Mouse (Mus musculus) olfactory bulb, adult 2 months (tissue): ENCODE measurements at regions not wholly inside any gene's neighbourhood (a gene's known extent, or its start where the extent isn't known, plus 50 kb on each side); places are given as distances from the start of the nearest gene placed in this dataset.

Source experiments
- CTCF ChIP-seq: fragments of 200-500 bp; IDR thresholded peaks from 2 replicates; pipeline ENCODE4 v1.5.1; 2012; ENCODE audit warnings: low read depth, mild to moderate bottlenecking, low read length, moderate library complexity; ENCODE audit not compliant: insufficient read depth
- POLR2A ChIP-seq: fragments of 200-500 bp; IDR thresholded peaks from 2 replicates; pipeline ENCODE4 v1.6.1; 2012; ENCODE audit warnings: mild to moderate bottlenecking, low read depth, low read length, moderate library complexity; ENCODE audit not compliant: insufficient read depth

GRCm38 (mm10) chr7:83230496-83231325 lies 354.0 kb upstream of the Tmc3 start:
- TF ChIP-seq CTCF (no peak), POLR2A (no peak)
